Mouse (Mus musculus) embryo, embryonic 11.5 days (tissue): Measurements from ENCODE around the gene Asb1.

Source experiments
- DNase-seq: peaks from one replicate; pipeline ENCODE4 v3.0.0-alpha.2; 2012; ENCODE audit warnings: low read depth, low spot score

Asb1 gene

DNA sequence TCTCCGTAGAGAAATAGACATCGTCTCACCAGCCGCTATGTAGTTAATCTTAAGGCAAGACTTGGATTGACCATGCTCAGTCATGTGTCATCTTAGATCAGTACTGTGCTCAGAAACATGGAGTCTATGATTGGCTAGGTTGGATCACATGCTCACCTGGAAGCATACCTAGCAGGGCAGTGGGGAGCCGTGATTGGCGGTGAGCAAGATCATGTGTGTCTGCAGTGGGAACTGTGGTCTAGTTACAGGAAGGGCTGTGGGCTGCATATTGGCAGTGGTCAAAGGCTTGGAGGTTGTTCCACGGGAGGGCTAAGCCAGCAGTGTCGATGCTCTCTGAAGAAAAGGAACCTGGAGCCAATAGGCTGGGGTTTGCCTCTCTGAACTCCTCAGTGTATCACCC lies 66.4 kb downstream of the Asb1 start:
- no peak for DNase-seq

DNA sequence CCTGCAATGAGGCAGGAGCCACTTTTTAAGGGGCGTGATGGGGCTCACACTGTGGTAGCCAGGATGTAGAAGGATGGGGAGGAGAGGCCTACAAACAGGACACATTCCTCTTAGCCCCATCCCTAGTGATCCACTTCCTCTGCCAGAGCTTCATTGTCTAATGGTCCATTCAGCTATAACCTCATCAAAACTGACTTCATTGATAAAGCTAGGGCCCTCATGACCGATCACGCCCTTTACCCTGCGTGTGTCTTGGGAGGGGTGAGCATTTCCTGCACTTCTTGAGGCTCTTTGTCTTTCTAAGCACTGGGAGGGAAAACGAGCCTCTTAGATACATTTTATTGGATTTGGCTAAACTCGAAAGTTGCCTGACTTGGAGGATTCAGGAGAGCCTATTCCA lies 66.8 kb downstream of the Asb1 start:
- DNase-seq, result no peak
